Mouse (Mus musculus): ENCODE data around the gene Olfr308.
A peak's percentile ranks its signal among the peaks of the same experiment; 100 is the strongest.

The Olfr308 gene

GRCm38 (mm10) chr7:86325530-86325929 lies at the start of gene Olfr308:
TSS of gene Olfr308 (minus strand) at chr7:86325630.
- DNase-seq (ENCODE audit: low read depth, low spot score), result no peak

GRCm38 (mm10) chr7:86366828-86367227 lies 41.4 kb upstream of the Olfr308 start, which contains the start of gene Olfr305:
TSS of gene Olfr305 (minus strand) at chr7:86366928.
- DNase-seq (ENCODE audit: low read depth, low spot score), result no peak

- peak; percentile 72 for DNase-seq (ENCODE audit: low read depth, low spot score)
These were observed 20.9 kb upstream of the Olfr308 start for GRCm38 (mm10) chr7:86346296-86346695.

- DNase-seq (ENCODE audit: low read depth, low spot score), result no peak
These were observed 18.8 kb upstream of the Olfr308 start for GRCm38 (mm10) chr7:86344253-86344652.

- DNase-seq (ENCODE audit: low read depth, low spot score), result peak; percentile 75
These were observed 17.6 kb upstream of the Olfr308 start for GRCm38 (mm10) chr7:86342881-86343565.

- DNase-seq (ENCODE audit: low read depth, low spot score), result no peak
These were observed 12.1 kb upstream of the Olfr308 start, which contains the start of gene Olfr307 for GRCm38 (mm10) chr7:86337486-86337885. TSS of gene Olfr307 (minus strand) at chr7:86337586.

GRCm38 (mm10) chr7:86321323-86321722 lies 4.1 kb downstream of the Olfr308 start:
- DNase-seq (ENCODE audit: low read depth, low spot score), result no peak

GRCm38 (mm10) chr7:86313608-86314007 lies 11.8 kb downstream of the Olfr308 start, which contains the start of gene Olfr309:
TSS of gene Olfr309 (minus strand) at chr7:86313708.
- no peak for DNase-seq (ENCODE audit: low read depth, low spot score)

GRCm38 (mm10) chr7:86277072-86277471 lies 48.4 kb downstream of the Olfr308 start, which contains the start of gene Olfr310:
TSS of gene Olfr310 (minus strand) at chr7:86277172.
- DNase-seq (ENCODE audit: low read depth, low spot score), result no peak

Measured in ES-CJ7 (cell line).